Mouse (Mus musculus) frontal cortex, adult (tissue): ENCODE measurements around the gene Nkrf.

Source experiments
- ATAC-seq: cut with Nextera tagmentation; 2 replicates; pipeline ENCODE4 v1.9.2; 2017; ENCODE audit warnings: mild to moderate bottlenecking, moderate library complexity, mixed read lengths; ENCODE audit not compliant: low TSS enrichment

Gene Nkrf

DNA sequence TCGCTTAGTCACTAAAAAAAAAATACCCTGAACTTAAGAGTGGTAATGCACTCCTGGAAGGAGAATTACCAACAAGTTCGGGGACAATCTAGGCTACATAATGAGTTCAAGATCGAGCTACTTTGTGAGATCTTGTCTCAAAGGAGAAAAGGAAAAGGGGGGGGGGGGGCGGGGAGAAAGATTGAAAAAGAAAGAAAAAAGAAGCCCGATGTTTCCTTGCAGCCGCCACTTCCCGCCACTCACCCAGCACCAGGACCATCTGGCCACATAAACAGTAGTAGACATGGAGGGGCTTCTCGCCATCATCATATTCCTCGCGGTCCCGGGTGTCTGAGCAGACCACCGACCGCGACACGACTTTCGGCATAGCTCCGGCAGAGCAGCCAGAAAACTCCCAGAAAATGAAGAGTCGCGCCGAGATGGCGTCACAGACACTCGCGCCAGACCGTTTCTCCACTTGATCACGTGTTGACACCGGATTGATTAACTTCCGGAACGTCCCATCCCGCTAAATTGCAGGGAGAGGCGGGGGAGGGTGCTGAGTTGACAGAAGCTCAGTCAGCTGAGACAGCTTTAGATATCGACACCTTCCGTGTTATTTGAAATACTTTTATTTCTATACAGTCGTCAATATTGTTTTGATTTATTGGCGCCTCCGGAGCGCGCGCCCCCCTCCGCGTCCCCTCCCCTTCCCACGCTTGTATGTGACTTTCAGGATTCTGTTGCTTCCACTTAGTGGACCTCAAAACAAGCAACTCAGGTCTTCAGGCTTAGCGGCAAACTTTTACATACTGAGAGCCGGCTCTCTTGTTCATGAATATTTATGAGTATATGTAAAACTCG is 38.7 kb downstream of the Nkrf start:
- ATAC-seq = peak; percentile 84

DNA sequence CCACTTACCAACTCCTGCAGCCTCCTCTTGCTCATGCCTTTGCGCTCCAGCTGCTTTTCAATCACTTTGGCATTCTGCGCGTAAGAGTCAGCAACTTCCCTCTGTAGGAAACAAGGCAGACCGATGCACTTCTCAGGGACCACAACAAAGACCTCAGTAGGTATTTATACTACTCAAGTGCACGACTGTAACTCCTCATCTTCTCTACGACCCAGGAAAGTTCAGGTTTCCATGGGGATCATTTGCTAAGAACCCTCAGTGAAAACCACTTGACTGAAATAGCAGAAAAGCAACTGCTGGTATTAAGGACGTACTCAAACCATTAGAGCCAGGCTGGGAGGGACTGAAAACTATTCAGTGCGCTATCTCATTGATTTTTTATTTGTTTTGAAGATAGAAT is 50.1 kb downstream of the Nkrf start:
- no peak for ATAC-seq

DNA sequence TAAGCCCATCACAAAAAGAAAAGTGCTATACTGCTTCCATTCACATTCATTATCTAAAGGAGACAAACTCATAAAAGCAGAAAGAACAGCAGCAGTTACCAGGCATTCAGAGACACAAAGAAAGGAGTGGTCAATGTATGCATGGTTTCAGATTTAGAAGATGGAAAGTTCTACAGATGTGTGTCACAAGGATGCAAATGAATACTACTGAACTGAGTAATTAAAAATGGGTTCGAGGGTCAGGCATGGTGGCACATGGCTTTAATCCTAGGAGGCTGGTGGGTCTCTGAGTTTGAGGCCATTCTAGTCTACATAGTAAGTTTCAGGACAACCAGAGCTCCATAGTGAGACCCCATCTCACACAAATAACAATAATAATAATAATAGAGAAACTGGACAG is 55.5 kb downstream of the Nkrf start:
- no peak for ATAC-seq

DNA sequence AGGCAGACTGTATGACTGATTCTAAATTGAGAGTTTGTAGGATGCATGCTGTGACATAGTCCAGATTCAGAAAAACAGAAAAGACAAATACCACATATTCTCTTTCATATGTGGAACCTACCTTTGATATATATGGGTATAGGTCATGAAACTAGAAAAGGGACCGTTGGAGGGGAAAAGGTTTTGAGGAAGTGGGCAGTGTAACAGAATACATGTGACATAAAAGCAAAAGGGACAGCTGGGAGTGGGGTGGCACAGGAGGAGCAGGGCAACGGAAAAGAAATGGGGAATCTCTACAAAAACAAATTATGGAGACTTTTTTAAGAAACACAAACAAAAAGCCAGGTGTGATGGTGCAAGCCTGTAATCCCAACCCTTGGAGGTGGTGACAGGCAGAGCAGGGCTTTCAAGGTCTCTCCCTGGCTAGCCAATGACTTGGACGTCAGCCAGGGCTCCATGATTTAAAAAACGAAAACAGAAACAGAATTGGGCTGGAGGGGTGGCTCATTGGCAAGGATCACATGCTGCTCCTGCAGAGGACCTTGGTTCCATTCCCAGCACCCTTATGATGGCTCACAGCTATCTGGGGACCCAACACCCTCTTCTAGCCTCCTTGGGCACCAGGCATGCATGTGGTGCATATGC is 59.2 kb downstream of the Nkrf start:
- no peak for ATAC-seq

DNA sequence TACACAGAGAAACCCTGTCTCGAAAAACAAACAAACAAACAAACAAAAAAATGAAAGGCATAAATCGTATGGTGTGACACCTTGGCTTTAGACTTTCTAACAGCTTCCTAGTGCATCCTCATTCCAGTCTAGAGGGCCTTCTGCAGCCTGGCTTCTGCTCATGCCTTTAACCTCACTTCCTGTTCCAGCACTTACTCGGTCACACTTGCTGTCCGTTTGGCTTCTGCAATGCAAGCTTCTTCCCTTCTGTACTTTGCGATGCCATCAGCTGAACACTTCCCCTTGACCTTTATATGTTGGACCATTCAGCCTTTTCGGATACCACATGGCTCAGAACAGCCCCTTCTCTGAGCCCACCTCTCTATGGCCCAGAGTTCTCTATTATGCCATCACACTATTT is 61.0 kb downstream of the Nkrf start:
- ATAC-seq = no peak

DNA sequence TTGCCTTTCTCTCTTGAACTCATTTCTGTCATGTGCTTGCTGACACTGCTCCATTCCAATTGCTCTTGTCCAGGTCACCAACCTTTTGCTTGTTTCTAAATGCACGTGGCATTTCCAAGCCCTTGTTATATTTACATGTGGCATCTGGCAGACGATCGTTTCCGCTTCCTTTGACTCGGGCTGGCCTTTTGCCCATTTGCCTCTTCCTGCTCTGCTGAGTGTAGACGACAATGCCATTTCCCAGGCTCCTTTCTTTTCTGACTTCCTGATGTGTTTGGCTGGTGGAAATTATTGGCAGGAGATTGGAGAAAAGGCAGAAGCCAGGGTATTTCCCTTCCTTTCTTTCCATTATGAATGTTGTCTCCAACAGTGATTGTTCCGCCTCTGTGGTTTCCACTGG is 63.3 kb downstream of the Nkrf start:
- ATAC-seq = no peak
